Mouse (Mus musculus): ENCODE data around the gene Slc9a9. TPM values are rescaled to one million over a fixed set of nuclear protein-coding genes. Genes with fewer than 3 reads are reported as not detected.

Slc9a9 gene
- total RNA-seq, 4 experiments from 2014 or later = 2.6 to 6.8 (median 3.4) TPM

DNA sequence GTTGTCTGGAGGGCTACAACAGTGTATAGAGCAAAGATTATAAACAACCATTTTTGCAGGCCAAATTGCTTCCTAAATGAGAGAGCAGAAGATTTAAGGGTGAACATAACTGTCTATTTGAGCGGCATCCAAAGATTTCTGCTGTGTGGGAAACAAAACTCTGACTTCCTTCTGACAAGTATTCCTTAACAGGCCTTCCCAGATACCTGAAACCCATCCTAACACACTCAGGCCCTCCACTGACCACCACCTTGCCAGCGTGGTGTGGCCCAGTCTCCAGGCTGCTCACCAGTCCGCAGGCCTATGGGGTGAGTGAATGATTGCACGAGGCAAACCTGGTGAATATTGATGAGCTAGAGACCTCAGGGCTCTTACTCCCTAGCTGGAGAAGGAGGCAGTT lies 557.3 kb downstream of the Slc9a9 start:
- no peak for DNase-seq

- DNase-seq = no peak
Observed at GRCm38 (mm10) chr9:95228123-95228522, 558.4 kb downstream of the Slc9a9 start.

DNA sequence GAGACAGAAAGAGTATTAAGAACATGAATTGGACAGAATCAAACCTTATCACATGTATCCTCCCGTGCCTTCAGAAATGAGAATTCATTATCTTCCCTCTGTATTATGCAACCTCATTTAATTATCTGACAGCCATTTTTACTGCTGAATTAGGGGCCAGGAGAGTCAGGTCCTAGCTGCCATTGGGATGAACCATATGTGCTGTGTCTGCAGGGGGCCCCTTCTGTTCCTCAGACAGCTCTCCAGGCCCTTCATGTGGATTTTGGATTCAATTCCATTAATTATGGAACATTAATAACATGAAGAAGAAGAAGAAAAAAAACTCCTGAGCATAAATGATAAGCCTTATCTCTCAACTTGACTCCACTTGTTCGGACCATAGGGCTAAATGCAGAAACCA lies 559.4 kb downstream of the Slc9a9 start:
- DNase-seq = no peak

DNA sequence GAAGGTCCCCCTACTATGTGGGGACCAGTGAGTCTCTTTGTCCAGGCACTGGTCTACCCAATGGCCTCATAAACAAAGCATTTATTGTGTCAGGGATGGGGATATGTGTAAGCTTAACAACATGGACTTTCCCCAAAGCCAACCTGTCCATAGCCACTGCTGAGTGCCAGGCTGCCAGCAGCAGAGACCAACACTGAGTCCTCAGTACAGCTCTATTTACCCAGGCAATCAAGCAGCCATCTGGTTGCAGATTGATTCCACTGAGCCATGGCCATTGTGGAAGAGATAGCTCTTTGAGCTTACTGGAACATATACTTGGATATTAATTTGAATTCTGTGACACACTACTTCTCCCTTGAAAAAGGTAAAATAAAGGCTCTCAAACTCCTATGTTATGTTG lies 570.2 kb downstream of the Slc9a9 start:
- no peak for DNase-seq

GRCm38 (mm10) chr9:95242628-95243195 lies 573.0 kb downstream of the Slc9a9 start:
- no peak for DNase-seq

GRCm38 (mm10) chr9:95254162-95254561 lies 584.5 kb downstream of the Slc9a9 start:
- no peak for DNase-seq

DNA sequence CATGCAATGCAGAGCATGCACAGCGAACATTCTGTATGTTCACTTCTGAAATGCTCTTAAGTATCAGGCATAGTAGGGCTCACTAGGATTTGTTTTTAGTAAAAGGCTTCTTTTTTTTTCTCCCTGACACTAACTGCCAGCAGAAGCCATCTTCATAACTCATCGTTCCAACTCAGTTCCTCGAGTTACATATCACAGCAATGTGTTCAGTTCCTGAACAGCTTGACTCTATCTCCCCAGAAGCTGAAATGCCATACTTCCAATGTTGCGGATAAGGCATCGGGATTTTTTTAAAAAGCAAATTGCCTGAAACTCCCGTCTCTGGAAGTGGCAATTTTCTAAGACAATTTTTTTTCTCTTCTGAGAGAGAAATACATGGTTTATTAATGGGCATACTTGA lies 586.1 kb downstream of the Slc9a9 start:
- no peak for DNase-seq

DNA sequence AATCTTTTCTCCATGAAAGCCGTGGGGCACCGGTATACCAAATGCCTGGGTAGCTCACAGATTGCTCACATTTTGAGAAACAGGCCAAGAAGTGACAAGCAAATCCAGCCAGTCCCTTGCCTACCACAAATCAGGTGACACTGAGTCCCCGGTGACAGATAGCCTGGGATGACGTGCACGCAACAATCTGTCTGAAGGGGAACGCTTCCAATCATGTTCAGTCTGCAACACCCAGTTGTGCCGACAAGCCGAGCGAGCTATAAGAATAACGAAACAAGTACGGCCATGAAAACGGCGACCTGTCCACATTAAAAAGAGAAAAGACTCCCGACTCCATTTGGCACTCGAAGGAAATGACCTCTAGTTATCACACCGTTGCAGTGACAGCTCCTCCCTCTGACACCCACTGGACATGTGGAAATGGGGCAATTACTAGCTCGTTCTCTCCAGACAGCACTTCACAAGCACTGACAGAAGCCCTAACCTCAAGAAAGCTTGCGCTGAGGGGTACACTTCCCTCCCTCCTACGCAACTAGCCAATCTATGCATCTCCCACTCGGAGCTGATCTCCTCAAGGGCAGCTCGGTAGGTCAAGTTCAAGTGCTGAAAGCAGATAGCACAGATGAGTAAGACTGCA lies 587.1 kb downstream of the Slc9a9 start:
- DNase-seq = no peak

DNA sequence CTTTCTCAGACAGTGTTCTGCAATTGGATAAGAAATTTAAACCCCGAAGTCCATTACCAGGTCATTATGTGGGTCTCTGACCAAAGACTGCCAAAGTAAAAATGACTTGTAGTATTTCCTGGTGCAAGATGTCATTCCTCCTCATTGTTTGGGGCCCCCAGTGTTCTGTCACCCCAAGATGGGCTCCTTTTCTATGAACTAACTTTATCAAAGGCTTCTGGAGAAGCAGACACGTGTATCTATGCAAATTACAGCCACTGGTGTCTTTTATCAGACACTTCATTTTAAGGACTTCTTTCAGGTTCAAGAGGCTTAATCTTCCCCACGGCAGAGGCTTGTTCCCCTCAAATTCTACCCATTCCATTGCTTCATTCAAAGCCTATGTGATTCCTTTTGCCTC lies 593.1 kb downstream of the Slc9a9 start:
- no peak for DNase-seq

DNA sequence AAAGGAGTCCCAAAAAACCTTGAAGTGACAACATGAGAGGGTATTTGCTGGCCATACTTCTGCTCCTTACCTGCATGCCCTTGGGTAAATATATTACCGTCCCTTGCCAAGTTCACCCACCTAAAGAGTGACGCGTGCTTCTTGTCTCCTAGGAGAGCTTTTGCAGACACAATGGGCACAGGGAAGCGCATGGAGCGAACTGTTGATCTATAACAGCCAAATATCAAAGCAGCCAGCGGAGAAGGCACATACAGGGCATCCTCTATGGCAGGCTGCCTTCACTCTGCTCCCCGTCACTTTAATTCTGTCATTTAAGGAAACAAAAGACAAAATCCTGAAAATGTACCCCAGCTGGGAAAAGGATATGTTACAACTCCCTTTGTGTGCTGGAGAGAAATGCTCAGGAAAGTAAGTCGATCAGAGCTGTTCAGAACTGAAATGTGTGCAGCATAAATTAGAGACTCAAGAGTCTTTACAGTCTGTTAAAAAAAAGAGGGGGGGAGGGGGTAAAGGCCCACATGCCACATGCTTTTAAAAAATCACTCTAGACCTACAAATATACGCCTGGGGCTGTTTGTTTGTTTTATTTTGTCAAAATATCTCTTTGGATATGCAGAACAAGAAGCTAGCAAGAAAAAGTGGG lies 594.3 kb downstream of the Slc9a9 start:
- DNase-seq = no peak

DNA sequence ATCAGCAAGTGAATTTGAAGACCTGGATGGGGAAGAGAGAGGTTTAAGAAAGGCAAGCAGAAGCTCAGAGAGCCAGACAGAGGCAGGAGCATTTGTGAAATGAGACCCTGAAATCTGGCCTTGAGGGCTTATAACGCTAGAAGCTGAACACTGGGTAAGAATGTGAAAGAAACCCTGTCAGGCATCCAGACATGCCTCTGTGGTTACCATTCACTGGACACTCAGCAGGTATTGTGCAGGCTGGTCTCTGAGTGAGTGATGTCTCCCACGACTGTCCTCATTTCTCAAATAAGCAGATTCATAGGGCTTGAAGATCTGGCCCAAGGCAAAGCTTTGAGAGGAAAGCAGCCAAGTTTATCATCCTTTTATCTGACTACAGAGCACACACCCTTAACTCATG lies 596.5 kb downstream of the Slc9a9 start:
- DNase-seq = no peak

DNA sequence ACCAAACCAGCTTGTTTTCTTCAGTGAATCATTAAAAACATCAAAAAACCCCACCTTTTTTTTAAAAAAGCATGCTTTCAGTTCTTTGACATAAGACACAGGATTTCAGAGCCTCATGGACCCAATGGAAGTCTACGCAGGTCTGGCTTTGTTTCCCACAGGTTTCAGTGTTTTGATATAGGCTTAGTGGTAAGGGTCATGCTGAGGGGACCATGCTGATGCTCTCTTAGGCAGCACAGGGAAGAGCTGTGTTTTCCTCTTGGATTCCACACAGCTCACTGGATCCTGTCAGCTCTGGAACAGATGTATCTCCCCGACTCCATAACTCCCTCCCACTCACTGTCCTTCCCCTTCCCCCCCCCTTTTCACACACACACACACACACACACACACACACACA lies 597.2 kb downstream of the Slc9a9 start:
- DNase-seq = no peak

- DNase-seq = no peak
Observed at GRCm38 (mm10) chr9:95279590-95280344, 610.1 kb downstream of the Slc9a9 start.

Small RNAs within 50 kb of the gene (microRNA-seq; reads per million reads assigned to microRNA genes)
- 0 to 0.35 reads per million in 2 experiments for gene Mir7656

Other genes starting within 250 kb of the Slc9a9 start
- 10 to 100 TPM; 14.0 to 21.4 (median 17.1) TPM for gene 1190002N15Rik, start 131.8 kb upstream of the Slc9a9 start, total RNA-seq (2022)